Mouse (Mus musculus) adrenal gland, postnatal 36 days (tissue): ENCODE data around the gene Azgp1. TPM values are rescaled to one million over a fixed set of nuclear protein-coding genes. Genes with fewer than 3 reads are reported as not detected.

ENCODE experiments used
- total RNA-seq, 2 experiments: library from RNA; stranded (reverse); gene quantifications; 2 replicates each; pipeline ENCODE4 v1.2.3; 2021

Azgp1 gene
- total RNA-seq, 2 experiments from 2014 or later, result 0.49 to 0.79 TPM

Other genes starting within 250 kb of the Azgp1 start
- 1 to 10 TPM; 3.1 to 3.2 TPM for gene Nyap1, start 239.9 kb upstream of the Azgp1 start, total RNA-seq
- 10 to 100 TPM; 79.5 to 84.6 TPM for gene Tsc22d4, start 235.8 kb upstream of the Azgp1 start, total RNA-seq
- 10 to 100 TPM; 24.6 to 28.4 TPM for gene Ppp1r35, start 202.7 kb upstream of the Azgp1 start, total RNA-seq
- 10 to 100 TPM; 52.0 to 56.4 TPM for gene Mepce, start 193.9 kb upstream of the Azgp1 start, total RNA-seq
- 1 to 10 TPM; 2.3 to 3.0 TPM for gene Zcwpw1, start 193.7 kb upstream of the Azgp1 start, total RNA-seq
- 1 to 10 TPM; 2.4 to 3.9 TPM for gene Pilra, start 145.2 kb upstream of the Azgp1 start, total RNA-seq
- 1 to 10 TPM; 1.3 to 1.5 TPM for gene Pilrb1, start 123.4 kb upstream of the Azgp1 start, total RNA-seq
- gene Pilrb2, start 109.7 kb upstream of the Azgp1 start, total RNA-seq, result 1 to 10 TPM in 1 of 2 experiments, under 1 TPM in 1; 0.76 to 1.4 TPM
- gene Cyp3a13, start 59.9 kb upstream of the Azgp1 start, total RNA-seq, result under 1 TPM; 0.13 to 0.33 TPM
- under 1 TPM; 0.13 to 0.36 TPM for gene Gjc3, start 18.4 kb upstream of the Azgp1 start, total RNA-seq
- not detected for gene Smok3a, start 39.7 kb downstream of the Azgp1 start, total RNA-seq
- not detected for gene Smok3b, start 39.9 kb downstream of the Azgp1 start, total RNA-seq
- not detected for gene Smok3c, start 71.7 kb downstream of the Azgp1 start, total RNA-seq
- gene Zkscan1, start 103.6 kb downstream of the Azgp1 start, total RNA-seq, result 10 to 100 TPM; 36.3 to 41.9 TPM
- 10 to 100 TPM; 15.2 to 16.9 TPM for gene Zscan21, start 135.4 kb downstream of the Azgp1 start, total RNA-seq
- 10 to 100 TPM; 11.7 to 12.4 TPM for gene Zfp113, start 174.2 kb downstream of the Azgp1 start, total RNA-seq
- gene Cops6, start 179.6 kb downstream of the Azgp1 start, total RNA-seq, result 100 to 1,000 TPM; 143 to 152 TPM
- 10 to 100 TPM; 19.1 to 19.7 TPM for gene Ap4m1, start 190.5 kb downstream of the Azgp1 start, total RNA-seq
- gene Mcm7, start 190.9 kb downstream of the Azgp1 start, total RNA-seq, result 10 to 100 TPM; 33.0 to 34.5 TPM
- gene Taf6, start 205.9 kb downstream of the Azgp1 start, total RNA-seq, result 10 to 100 TPM; 41.2 to 47.5 TPM
- 10 to 100 TPM; 21.5 to 24.7 TPM for gene Cnpy4, start 206.0 kb downstream of the Azgp1 start, total RNA-seq
- gene Mblac1, start 212.8 kb downstream of the Azgp1 start, total RNA-seq, result 1 to 10 TPM; 8.5 to 9.2 TPM
- under 1 TPM; 0.26 to 0.43 TPM for gene Nxpe5, start 244.4 kb downstream of the Azgp1 start, total RNA-seq